Mouse (Mus musculus) liver (tissue): ENCODE measurements around the gene Olfr1491.

Experiments used
- DNase-seq: peaks from one replicate; pipeline ENCODE4 v3.0.0-alpha.2; 2020; ENCODE audit warnings: mixed read lengths

Gene Olfr1491

DNA sequence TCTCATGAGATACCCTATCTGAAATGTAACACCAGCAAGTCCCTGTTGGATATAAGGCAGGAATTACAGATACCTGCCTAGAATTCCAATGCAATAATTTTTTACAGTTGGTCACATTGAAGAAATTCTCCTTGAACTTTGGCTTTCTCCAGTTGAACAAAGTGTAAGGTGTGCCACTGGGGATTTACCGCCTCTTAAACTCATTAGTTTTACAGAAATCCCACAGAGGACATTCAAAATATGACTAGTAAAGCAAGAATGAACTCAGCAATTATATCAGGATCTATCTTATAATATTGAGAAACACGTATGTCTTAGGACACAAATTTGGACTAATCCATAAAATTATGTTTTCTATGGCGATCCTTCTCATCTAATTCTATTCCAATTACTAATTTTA, at the start of gene Olfr1491:
TSS of gene Olfr1491 (plus strand) at position 301 of the 400 bp plus-strand sequence.
- no peak for DNase-seq

DNA sequence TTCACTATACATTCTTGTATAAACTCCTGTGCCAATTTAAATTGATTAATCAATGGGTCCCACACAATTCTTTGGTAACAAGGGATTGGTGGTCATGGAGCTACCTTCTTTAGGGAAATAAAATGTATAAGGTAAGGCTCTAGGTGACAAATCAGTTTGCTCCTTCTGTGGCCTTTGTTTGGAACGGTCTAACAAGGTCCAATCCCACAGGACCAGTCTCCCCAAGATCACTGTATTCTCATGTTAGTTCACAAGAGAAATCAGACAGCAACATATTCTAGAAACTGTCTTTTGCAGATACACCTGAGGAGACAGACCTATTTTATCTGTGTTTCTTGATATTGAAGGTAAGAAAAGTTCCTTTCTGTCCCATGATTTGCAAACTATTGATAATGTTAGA, 46.3 kb upstream of the Olfr1491 start, which contains the start of gene Olfr1490:
TSS of gene Olfr1490 (plus strand) at position 301 of the 400 bp plus-strand sequence.
- DNase-seq: no peak

DNA sequence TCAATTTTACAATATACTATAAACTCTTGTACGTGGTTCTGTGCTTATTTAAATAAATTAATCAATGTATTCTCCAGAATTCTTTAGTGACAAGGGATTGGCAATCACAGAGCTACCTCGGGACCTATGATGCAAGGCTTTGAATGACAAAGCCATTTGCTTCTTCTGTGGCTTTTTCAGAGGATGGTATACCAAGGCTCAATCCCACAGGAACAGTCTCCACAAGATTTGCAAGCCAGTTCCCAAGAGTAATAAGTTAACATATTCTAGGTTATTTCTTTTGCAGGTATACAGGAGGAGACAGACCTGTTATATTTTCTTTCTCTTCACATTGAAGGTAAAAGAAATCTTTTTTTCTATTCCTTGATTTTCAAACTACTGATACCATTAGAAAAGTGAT, 25.9 kb downstream of the Olfr1491 start, which contains the start of gene Olfr1493-ps1:
TSS of gene Olfr1493-ps1 (plus strand) at position 301 of the 400 bp plus-strand sequence.
- DNase-seq: no peak

DNA sequence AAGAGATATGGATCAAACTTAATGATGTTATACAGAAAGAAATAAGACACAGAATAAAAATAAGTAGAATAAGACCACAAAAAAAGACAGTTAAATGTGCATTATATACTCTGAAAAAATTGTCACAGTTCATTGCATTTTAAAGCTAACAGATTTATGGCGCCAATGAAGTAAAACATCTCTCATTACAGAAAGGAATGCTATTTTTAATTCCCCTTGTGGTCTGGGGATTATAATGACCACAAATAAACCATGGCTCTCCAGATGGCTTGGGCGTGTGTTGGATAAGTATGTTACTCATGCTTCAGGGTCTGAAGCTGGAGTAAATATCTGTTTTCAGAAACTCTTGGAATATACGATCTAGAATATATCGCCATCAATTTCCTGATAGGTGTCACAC, 42.4 kb downstream of the Olfr1491 start, which contains the start of gene Olfr1494:
TSS of gene Olfr1494 (plus strand) at position 301 of the 400 bp plus-strand sequence.
- DNase-seq: no peak

DNA sequence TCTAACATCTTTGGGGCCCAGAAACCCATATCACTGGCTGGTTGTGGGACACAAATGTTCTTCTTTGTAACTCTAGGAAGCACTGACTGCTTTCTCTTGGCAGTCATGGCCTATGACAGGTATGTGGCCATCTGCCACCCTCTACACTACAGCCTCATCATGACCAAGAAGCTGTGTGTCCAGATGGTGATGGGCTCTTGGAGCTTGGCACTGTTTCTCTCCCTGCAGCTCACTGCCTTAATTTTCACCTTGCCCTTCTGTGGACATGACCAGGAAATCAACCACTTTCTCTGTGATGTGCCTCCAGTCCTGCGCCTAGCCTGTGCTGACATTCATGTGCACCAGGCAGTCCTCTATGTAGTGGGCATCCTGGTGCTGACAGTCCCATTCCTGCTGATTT, 52.3 kb downstream of the Olfr1491 start:
- no peak for DNase-seq
